Mouse (Mus musculus) bone marrow, adult 2 months (tissue): ENCODE results near the gene Fgfr2. TPM values are rescaled to one million over a fixed set of nuclear protein-coding genes. Genes with fewer than 3 reads are reported as not detected.

Experiments used
- H3K27ac ChIP-seq: fragments of 200-500 bp; 2 replicates; pipeline ENCODE4 v1.5.1; 2012; ENCODE audit warnings: low read depth, mild to moderate bottlenecking, control low read depth, inconsistent platforms, low read length; ENCODE audit not compliant: control insufficient read depth, poor library complexity, insufficient read depth
- H3K4me1 ChIP-seq: fragments of 200-500 bp; 2 replicates; pipeline ENCODE4 v1.6.1; 2011; ENCODE audit warnings: low read length; ENCODE audit not compliant: control insufficient read depth, insufficient read depth
- H3K4me3 ChIP-seq: fragments of 200-500 bp; replicated peaks from 2 replicates; pipeline ENCODE3; 2011; ENCODE audit warnings: mild to moderate bottlenecking, low read depth, low read length, control low read depth; ENCODE audit not compliant: control insufficient read depth
- CTCF ChIP-seq: fragments of 200-500 bp; IDR thresholded peaks from 2 replicates; pipeline ENCODE4 v1.5.1; 2011; ENCODE audit warnings: low read length, control low read depth; ENCODE audit not compliant: control insufficient read depth, insufficient read depth
- POLR2A ChIP-seq: fragments of 200-500 bp; IDR thresholded peaks from 2 replicates; pipeline ENCODE4 v1.6.1; 2011; ENCODE audit warnings: low read depth, mild to moderate bottlenecking, control low read depth, low read length, borderline replicate concordance; ENCODE audit not compliant: control insufficient read depth
- WGBS: fragments of 180-500 bp; shearing (Covaris S2); methylation state at CpG from one replicate; pipeline ENCODE4 v1.1.7; 2018; 5-methylcytosine and 5-hydroxymethylcytosine counted together
- polyA plus RNA-seq: library from polyadenylated mRNA; stranded (reverse); fragments of >200 nt; gene quantifications from 2 replicates; pipeline ENCODE4 v1.2.4, GENCODE M21; 2011; ENCODE audit warnings: low replicate concordance; ENCODE audit not compliant: missing spikeins, insufficient read depth, insufficient read length

The Fgfr2 gene
- polyA plus RNA-seq, 1 experiment, result 8.2 TPM

- TF ChIP-seq POLR2A (no peak), CTCF (no peak)
- no peak overlapping the region for H3K4me3 ChIP-seq
- H3K27ac ChIP-seq, result no peak overlapping the region
- 68% methylated on average over 3 of the region's 3 CpGs for WGBS
- H3K4me1 ChIP-seq, result no peaks in the 10 kb centered on the region
Observed at GRCm38 (mm10) chr7:131992873-131993272, 1130.3 kb downstream of the Fgfr2 start.

- Histone ChIP-seq H3K27ac (no peak overlapping the region), H3K4me1 (no peaks in the 10 kb centered on the region), H3K4me3 (no peak overlapping the region)
- 47% methylated on average over 1 of the region's 1 CpGs for WGBS
- TF ChIP-seq CTCF (no peak), POLR2A (no peak)
Observed at GRCm38 (mm10) chr7:131992226-131992625, 1130.9 kb downstream of the Fgfr2 start.

- 29% methylated on average over 6 of the region's 6 CpGs for WGBS
- H3K4me1 ChIP-seq, result no peaks in the 10 kb centered on the region
- H3K4me3 ChIP-seq, result no peak overlapping the region
- no peak for TF ChIP-seq POLR2A
- no peak overlapping the region for H3K27ac ChIP-seq
Observed at GRCm38 (mm10) chr7:131989056-131989455, 1134.1 kb downstream of the Fgfr2 start.

- TF ChIP-seq CTCF, result no peak
- no peak for TF ChIP-seq POLR2A
- Histone ChIP-seq H3K4me1 (no peaks in the 10 kb centered on the region), H3K27ac (no peak overlapping the region), H3K4me3 (no peak overlapping the region)
- 88% methylated on average over 11 of the region's 11 CpGs for WGBS
Observed at GRCm38 (mm10) chr7:131978609-131979008, 1144.5 kb downstream of the Fgfr2 start.

GRCm38 (mm10) chr7:131975867-131976266 lies 1147.3 kb downstream of the Fgfr2 start:
- Histone ChIP-seq H3K4me1 (no peaks in the 10 kb centered on the region), H3K27ac (no peak overlapping the region), H3K4me3 (no peak overlapping the region)
- TF ChIP-seq CTCF, result no peak
- no peak for TF ChIP-seq POLR2A
- 70% methylated on average over 6 of the region's 6 CpGs for WGBS

- H3K27ac ChIP-seq, result no peak overlapping the region
- 0% methylated on average over 3 of the region's 3 CpGs for whole genome bisulfite sequencing
- no peak for TF ChIP-seq POLR2A
- no peak for TF ChIP-seq CTCF
- no peaks in the 10 kb centered on the region for H3K4me1 ChIP-seq
- no peak overlapping the region for H3K4me3 ChIP-seq
Observed at GRCm38 (mm10) chr7:131970255-131970654, 1152.9 kb downstream of the Fgfr2 start.

- Histone ChIP-seq H3K4me3 (no peak overlapping the region), H3K4me1 (no peaks in the 10 kb centered on the region), H3K27ac (no peak overlapping the region)
- 13% methylated on average over 57 of the region's 57 CpGs for WGBS
- TF ChIP-seq CTCF (no peak), POLR2A (no peak)
Observed at GRCm38 (mm10) chr7:131966916-131967494, 1156.1 kb downstream of the Fgfr2 start.

- 13% methylated on average over 32 of the region's 32 CpGs for WGBS
- TF ChIP-seq CTCF, result no peak
- TF ChIP-seq POLR2A, result no peak
- no peaks in the 10 kb centered on the region for H3K4me1 ChIP-seq
- no peak within 1 kb of the TSS for H3K27ac ChIP-seq
- H3K4me3 ChIP-seq, result no peak within 1 kb of the TSS
Observed at GRCm38 (mm10) chr7:131966023-131966915, 1156.9 kb downstream of the Fgfr2 start, which contains the start of gene Gpr26. Gene Gpr26, plus strand, starts transcription at chr7:131966460.

GRCm38 (mm10) chr7:131960551-131960950 lies 1162.6 kb downstream of the Fgfr2 start:
- H3K4me1 ChIP-seq, result no peaks in the 10 kb centered on the region
- WGBS, result 26% methylated on average over 6 of the region's 6 CpGs
- no peak overlapping the region for H3K27ac ChIP-seq
- no peak overlapping the region for H3K4me3 ChIP-seq
- TF ChIP-seq CTCF (no peak), POLR2A (no peak)
